Mouse (Mus musculus) adrenal gland, postnatal 36 days (tissue): ENCODE data around the gene Wsb2. TPM values are rescaled to one million over a fixed set of nuclear protein-coding genes. Genes with fewer than 3 reads are reported as not detected.
A peak's percentile ranks its signal among the peaks of the same experiment; 100 is the strongest.
"Not testable (repeated sequence)": the region's sequence is repeated elsewhere in the genome, so short reads cannot be mapped to it uniquely, and the experiment has no call there.

Source experiments
- DNase-seq, 2 experiments: peaks; one replicate each; pipeline ENCODE4 v3.0.0; 2021; ENCODE audit warnings: mixed read lengths in 1 of 2
- long read RNA-seq, 2 experiments: library from polyadenylated mRNA; stranded (forward); transcript quantifications; one replicate each; pipeline ENCODE4 v2.0.0; 2021; ENCODE audit warnings: borderline sequencing depth in 2 of 2
- total RNA-seq, 2 experiments: library from RNA; stranded (reverse); gene quantifications; 2 replicates each; pipeline ENCODE4 v1.2.3; 2021

Wsb2 gene
- 100 to 1,000 TPM; 134 to 135 TPM for total RNA-seq
- long read RNA-seq, experiment 1, transcript Wsb2-201 (9 exons, 2,421 nt) = major isoform, 275 of 317 reads
- long read RNA-seq, experiment 1, partial matches to known transcripts = 27 of 317 reads
- long read RNA-seq, experiment 1, other reads (novel, unspliced or antisense) = 11 of 317 reads
- long read RNA-seq, experiment 2, transcript Wsb2-201 (9 exons, 2,421 nt) = major isoform, 100 of 109 reads
- long read RNA-seq, experiment 2, partial matches to known transcripts = 2 of 109 reads
- long read RNA-seq, experiment 2, other reads (novel, unspliced or antisense) = 4 of 109 reads

DNA sequence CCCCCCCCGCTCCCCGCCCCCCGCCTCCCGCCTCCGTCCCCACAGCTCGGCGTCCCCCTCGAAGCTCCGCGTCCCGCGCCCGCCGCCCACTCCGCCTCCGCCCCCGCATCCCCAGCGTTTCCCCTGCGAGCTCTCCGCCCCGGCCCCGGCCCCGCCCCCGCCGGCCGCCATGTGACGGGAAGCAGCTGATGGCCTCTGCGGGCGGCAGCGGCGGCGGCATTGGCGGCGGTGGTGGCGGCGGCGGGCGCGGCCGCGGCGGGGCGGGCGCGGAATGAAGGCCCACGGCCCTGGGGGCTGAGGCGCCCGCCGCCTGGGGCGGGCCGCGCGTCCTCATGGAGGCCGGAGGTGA lies at the start of gene Wsb2:
TSS of gene Wsb2 (plus strand) at position 176 of the 349 bp plus-strand sequence.
- DNase-seq = peak; percentile 92 to 97

DNA sequence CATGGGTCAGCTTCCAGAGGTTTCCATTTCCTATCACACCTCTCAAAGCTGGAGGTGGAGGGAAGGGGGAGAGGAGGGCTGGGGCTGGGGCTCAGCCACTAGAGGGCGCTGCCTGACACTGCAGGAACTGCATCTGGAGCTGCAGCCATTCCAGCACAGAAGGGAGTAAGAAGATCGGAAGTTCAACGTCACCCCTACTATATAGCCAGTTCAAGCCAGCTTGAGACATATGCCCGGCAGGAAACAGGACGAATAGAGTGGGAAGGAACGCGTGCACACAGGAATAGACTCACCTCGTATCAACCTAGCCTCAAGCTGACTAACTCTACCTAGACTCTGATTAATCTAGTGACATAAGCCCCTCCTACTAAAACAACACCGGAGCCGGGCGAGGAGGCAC lies 49.4 kb upstream of the Wsb2 start:
- DNase-seq = peak; percentile 87 to 93

DNA sequence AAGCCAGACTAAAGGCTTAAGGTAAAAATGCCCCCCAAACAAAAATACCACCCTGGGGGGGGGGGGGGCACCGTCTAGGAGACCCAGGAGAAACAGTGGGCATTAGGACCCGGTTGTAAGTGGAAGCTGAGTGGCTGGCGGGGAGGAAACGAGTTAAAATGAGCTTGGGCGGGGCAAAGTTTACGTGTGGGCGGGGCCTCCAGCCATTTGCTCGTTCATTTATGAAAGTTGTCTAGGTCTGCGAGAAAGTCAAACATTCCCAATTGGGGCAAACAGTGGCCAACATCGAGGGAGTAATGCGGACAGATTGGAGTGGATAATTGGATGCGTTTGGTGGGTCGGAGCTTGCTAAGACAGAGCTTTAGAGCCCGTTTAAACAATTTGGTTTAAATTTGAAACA lies 43.7 kb upstream of the Wsb2 start:
- peak; percentile 73 to 84 for DNase-seq

DNA sequence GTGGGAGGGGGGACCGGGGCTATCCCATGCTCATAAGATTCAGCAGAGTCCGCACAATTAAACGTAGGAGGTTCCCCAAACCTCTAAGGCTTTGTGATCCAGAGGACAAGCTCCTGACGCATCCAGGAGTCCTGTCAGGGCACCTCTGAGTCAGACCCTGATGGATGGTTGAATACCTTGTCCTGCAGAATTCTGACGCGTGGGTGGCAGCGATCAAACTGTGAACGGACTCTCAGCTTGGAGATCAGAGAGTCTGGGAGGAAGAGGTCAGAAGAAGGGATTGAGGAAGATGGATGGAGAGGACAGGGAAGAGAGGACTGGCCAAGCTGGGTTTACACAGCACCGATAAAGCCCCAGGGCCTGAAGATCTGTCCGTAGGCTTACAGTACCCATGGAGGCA lies 43.2 kb upstream of the Wsb2 start:
- DNase-seq = peak; percentile 38 to 52

DNA sequence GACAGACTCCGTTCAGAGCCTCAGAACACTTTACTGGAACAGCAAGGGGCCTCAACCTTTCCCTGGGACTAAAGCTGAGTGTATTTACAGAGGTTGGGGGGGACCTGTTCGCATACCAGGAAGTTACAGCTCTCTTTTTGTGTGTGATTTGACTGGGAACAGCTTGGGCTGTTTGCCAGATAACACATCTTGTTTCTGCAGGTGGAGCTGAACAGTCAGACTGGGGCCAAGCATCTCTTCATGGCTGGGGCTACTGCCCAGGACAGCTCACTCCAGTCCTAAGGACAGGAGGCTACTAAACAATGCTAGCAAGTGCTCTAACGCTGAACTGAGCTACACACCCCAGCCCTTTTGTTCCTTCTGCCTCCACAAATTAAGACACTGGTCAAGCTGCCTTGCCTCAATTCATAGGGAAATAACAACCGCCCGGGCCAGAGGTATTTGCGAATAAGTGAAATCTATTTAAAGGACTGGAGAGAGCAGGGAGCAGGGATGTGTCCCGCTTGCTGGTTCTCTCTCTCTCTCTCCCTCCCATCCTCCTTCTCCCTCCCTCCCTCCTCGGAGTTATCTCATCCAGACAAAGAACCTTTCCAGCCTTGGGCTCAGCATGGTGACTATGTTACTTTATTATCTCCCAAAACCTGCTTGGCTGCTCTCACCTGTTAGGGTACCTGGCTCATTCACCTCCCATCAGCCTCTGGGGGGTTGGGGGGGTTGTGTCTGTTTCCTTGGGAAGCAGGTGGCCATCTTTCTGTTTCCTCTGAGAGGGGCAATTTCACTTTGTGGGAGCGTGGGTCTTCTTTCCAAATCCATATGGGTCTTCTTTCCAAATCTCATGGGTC lies 42.3 kb upstream of the Wsb2 start:
- DNase-seq = no peak

DNA sequence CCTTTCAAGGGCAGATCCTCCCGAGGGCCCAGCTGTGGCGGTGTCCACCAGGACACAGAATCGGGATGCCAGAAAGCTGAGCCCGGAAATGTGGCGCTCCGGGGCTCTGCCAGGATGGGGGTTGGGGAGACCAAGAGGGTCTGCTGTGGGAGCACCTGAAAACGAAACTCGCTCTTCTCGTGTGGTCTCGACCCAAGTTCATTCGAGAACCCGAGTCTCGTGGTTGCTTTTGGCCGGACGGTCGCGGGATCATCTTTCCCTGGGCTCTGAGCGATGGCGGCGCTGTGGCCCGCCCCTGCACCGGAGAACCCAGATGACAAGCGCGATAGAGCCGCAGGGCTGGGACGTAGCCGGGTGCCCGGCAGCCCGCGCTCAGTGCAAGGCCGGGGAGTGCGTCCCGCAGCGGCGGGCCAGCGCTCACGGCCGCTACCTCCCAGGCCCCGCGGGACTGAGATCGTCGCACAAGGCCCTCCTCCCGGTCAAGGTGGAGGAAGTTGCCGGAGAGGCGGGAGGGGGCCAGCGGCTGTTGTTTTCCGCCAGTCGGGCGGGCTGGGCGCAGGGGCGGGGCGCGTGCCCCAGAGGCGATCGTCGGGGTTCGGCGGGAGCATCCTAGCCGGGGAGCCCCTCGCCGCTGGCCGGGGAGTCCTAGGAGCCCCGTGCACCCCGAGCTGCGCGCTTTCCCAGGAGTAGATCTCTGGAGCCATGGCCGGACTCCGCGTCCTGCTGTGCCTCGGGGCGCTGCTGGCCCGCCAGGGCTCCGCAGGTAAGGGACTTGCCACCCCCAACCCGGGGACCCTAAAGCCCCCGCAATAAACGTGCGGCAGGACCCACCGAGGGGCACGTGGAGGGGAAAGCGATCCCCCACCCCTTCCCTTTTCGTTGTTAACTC lies 38.1 kb upstream of the Wsb2 start, which contains the start of gene Vsig10:
TSS of gene Vsig10 (plus strand) at position 343 of the 889 bp plus-strand sequence.
- peak; percentile 87 to 88 for DNase-seq

DNA sequence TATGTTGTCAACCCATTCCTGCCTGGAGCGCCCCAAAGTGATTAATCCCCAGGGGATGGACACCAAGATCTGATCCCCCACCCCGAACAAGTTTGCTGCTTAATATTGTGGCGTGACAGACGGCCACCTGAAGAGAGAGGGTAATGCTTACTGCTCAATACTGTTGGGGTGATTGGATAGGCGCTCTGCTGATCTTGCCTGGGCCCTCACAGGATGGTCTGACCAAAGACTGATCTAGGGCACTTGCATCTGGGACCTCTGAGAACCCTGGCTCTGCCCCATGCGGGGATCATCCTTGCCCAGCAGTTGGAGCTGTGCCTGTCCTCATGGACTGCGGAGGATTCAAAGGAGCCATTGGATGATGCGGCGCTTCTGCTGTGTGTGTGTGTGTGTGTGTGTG lies 33.4 kb upstream of the Wsb2 start:
- no peak for DNase-seq

DNA sequence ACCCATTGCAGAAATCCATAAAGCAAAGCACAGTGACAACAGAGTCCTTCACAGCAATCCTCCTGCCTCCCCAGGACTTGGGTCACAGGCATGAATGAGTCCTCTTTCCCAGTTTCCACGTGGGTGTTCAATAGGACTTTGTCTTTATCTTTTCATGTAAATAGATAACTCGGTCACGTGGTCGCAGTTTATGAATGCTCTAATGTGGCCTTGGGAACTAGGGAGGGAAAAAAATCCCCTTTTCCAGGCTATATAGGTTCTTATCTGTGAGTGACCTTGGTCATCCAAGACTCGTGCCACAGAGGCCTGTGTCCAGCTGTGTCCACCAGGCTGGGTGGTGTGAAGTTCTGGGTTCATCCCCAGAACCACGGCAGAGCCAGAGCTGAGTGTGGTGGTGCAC lies 30.7 kb upstream of the Wsb2 start:
- DNase-seq = no peak

DNA sequence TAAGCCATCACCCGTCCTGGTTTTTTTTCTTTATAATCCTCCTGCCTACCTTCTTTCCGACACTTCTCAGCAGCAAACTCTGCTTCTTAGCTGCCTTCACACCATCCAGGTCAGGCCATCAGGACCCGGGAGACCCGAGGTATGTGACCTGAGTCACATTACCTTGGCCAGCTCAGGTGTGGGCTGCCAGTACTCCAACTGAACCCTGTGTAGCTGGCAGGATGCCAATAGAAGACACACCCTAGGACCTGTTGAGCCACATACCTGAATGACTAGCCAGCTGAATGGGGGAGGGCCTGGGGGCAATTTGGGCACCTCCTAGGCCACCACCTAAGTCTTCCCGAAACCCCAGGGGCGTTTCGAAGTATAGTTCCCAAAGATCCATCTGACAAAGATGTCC lies 26.6 kb upstream of the Wsb2 start:
- DNase-seq = no peak

DNA sequence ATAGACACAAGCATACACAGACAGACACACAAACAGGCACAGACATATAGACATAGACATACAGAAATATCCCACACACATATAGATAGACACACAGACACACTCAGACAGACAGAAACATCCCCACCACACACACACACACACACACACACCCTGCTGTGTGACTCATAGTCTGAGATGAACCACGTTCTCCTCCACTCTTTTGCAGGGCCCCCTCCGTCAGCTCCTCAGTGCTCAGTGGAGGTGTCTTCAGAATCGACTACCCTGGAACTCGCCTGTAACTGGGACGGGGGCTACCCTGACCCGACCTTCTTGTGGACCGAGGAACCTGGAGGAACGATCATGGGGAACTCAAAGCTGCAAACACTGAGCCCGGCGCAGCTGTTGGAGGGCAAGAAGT lies 19.1 kb upstream of the Wsb2 start:
- DNase-seq = no peak

DNA sequence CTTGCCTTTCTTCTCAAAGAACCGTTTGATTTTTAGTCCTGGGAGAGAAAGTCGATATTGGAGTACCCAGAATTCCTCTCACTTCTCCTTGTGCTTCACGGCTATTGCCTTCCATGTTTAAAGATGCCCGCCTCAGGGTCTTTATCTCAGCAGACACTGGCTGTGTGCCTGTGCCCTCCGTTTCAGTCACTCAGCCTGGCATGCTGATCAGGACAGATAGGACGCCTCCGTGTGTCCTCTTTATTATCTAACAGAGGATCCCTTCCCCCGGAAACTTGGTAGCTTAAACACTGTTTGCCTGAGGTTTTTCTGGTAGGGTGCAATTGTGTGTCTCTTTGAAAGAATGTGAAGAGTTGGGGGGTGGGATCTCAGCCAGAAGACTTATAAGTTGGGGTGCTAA lies 18.6 kb upstream of the Wsb2 start:
- no peak for DNase-seq

DNA sequence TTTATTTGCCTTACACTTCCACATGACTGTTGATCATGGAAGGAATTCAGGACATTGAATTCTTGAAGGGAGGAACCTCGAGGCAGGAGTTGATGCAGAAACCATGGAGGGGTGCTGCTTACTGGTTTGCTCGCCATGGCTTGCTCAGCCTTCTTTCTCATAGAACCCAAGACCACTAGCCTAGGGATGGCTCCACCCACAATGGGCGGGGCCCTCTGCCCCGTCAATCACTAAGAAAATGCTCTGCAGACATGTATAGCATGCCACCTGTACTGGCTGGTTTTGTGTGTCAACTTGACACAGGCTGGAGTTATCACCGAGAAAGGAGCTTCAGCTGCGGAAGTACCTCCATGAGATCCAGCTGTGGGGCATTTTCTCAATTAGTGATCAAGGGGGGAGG lies 17.0 kb upstream of the Wsb2 start:
- DNase-seq = no peak

DNA sequence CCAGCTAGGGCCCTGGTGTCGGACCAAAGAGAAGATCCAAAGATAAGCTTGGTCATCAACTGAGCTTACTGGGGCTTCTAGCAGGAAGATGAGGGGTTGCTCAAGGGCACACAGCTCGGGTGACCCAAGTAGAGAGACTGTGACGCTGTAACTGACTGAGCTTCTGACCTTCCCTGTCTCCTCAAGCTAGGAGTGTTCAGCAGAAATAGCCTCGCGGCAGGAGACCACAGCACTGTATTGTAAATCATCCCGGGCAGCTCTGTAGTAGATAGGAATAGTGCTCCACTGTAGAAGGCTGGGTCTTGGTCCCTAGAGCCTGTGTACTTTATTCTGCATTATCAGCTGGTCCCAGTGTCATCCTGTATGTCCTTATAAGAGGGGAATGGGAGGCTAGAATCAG lies 15.2 kb upstream of the Wsb2 start:
- no peak for DNase-seq

DNA sequence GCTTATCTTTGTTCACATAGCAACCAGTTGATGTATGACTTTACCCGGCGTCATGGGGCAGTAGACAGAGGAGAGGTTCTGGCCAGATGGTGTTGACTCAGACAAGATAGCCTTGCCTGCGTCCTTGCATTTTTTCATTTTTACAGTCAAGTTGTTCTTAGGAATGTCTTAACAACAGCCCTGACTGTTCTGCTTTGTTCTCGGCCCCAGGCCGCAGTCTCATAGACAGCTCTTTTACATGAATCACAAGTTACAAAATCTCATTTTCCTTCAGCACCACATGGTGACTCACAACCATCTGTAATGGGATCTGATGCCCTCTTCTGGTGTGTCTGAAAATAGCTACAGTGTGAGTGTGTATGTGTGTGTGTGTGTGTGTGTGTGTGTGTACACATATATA lies 12.6 kb upstream of the Wsb2 start:
- DNase-seq = not testable (repeated sequence)

DNA sequence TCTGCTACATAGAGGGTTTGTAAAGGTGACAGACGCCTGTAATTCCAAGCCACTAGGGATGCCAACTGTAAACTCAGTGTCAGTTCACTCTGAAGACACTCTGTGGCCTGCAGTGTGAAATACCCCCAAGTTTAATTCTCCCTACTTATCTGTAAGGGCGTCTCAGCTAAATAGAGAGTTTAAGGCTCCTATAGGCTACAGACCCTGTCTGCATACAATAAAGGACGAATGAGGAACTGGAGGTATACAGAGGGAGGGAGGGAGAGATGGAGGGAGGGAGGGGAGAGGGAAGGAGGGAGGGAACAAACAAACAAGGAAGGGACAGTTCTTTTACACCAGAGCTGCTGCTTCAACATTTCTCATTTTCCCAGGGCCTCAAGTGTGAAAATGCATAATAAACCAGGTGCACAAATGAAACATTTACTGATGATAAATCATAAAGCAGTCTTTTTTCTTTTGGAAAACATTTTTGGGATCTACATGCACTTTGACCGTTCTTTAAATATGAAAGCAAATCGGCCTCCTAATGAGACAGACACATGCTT lies 11.6 kb upstream of the Wsb2 start:
- DNase-seq = no peak

DNA sequence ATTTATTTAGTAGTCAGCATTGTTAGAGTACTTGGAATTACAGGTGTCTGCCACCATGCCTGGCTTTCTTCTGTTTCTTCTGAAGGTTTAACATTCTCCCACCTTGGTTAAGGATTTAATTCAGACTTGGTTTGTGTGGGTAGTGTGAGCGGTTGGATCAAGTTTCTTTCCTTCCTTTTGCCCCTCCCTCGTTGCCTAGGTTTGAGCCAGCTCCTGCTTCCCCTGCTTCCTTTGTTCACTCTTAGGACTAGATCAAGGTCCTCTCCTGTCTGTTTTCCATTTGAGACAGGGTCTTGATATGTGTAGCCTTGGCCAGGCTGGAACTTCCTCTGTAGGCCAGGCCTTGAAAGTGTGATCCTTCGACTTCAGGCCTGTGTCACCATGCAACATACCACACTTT lies 10.8 kb upstream of the Wsb2 start:
- DNase-seq = no peak

DNA sequence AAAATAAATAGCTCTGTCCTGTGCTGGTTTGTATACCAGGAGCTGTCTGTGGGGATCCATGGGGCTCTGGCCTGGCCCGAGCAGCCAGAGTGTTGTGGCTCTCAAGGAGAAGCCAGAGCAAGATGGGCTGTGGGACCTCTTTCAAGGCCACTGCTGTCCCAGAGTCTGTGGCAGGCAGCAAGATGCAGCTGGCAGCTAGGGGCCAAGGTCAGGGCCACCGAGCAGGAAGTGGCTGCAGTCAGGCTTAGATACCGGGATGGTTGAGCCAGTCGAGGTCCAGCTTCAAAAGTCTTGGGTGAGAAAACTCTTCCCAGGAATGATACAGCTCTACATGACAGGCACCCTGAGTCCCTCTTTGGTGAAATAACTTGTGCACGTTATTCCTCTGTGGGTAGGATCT lies 10.1 kb upstream of the Wsb2 start:
- DNase-seq = peak; percentile 59 to 62

DNA sequence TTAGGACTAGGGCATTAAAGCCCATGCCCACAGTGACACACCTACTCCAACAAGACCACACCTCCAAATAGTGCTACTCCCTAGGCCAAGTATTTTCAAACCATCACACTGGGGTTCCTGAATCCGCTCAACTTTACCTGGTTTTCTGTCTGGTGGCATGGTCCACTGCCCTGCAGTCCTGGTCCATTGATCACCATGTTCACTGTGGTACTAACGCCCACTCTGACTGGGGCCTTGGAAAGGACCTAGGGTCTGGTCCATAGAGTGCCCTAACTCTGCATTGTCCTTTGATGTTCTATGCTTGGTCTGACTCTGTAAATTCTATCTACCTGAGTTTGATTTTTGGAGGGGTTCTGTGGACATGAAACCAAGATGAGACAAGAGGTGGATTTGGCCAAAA lies 9.3 kb upstream of the Wsb2 start:
- DNase-seq = no peak

DNA sequence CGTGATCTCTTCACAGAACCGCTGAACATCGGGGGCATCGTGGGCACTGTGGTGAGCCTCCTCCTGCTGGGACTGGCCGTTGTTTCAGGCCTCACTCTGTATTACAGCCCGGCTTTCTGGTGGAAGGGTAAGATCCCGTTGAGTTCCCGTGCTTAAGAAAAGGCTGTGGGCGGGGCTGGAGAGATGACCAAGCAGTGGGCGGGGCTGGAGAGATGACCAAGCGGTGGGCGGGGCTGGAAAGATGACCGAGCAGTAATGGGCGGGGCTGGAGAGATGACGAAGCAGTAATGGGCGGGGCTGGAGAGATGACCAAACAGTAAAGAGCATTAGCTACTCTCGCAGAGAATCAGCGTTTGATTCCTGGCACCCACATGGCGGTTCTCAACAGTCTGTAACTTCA lies 8.8 kb upstream of the Wsb2 start:
- DNase-seq = peak; percentile 76 to 79

DNA sequence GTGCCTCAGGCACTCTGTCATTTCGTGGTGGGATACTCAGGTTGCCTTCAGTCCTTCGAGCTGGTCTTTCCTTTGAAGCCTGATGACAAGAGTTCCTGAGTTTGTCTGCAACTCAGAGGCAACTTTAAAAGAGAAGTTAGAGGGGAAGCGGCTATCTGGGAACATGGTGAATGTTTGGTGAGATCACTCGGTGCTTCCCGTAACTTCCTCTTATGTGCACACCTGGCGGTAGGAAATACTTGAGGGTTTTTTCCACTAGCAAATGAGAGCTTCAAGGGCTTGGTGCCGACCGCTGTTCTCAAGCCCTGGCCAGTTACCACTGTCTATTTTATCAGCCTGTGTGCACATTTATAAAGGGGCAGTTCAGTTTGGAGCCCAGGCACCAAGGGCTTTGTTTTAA lies 3.0 kb upstream of the Wsb2 start:
- DNase-seq = no peak

DNA sequence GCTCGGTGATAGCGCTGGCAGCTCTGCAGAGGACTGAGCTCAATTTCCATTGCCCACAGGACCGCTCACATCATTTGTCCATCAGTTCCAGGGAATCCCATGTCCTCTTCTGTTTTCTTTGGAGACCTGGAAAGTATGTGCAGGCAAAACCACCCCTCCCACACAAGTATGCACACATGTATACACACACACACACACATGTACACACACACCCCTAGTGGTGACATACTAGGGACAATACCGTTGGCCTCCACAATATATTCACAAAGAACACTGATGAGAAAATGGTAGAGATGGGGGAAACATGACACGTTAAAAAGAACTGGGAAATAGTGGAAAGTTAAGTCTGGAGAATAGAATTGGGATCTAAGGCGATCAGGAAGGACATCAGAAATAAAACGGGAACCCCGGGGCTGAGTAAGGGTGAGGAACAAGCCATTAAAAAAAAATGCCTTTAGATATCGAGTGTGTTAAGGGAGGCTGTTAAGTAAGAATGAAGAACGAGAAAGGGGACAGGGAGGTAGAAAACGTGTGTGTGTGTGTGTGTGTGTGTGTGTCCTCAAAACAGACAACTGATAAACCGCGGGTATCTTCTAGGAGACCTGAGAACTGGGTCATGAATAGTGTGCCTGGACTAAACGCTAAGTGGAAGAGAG lies 1.3 kb upstream of the Wsb2 start:
- DNase-seq = no peak
